Mouse (Mus musculus) liver, postnatal 0 days (tissue): ENCODE measurements around the gene Stk24. TPM values are rescaled to one million over a fixed set of nuclear protein-coding genes. Genes with fewer than 3 reads are reported as not detected.

Experiments used
- ATAC-seq: fragments of 200-750 bp; cut with Nextera tagmentation; 2 replicates; pipeline ENCODE4 v1.8.0; 2017; ENCODE audit warnings: mild to moderate bottlenecking, moderate library complexity
- DNase-seq: peaks from one replicate; pipeline ENCODE4 v3.0.0-alpha.2; 2016
- H3K27ac ChIP-seq: fragments of 300-500 bp; sonication (generic); 2 replicates; pipeline ENCODE4 v1.5.1; 2014; ENCODE audit warnings: antibody characterized with exemption, moderate library complexity, mild to moderate bottlenecking, low read depth
- H3K27me3 ChIP-seq: fragments of 300-500 bp; sonication (generic); 2 replicates; pipeline ENCODE4 v1.6.1; 2014; ENCODE audit warnings: low read length, control low read depth, mixed read lengths; ENCODE audit not compliant: insufficient read depth
- H3K36me3 ChIP-seq: fragments of 300-500 bp; sonication (generic); replicated peaks from 2 replicates; pipeline ENCODE4 v1.6.1; 2014; ENCODE audit warnings: mild to moderate bottlenecking, control low read depth, low read length, moderate library complexity, mixed read lengths; ENCODE audit not compliant: insufficient read depth
- H3K4me1 ChIP-seq: fragments of 300-500 bp; sonication (generic); 2 replicates; pipeline ENCODE4 v1.6.1; 2014; ENCODE audit warnings: antibody characterized with exemption, mild to moderate bottlenecking, control low read depth; ENCODE audit not compliant: insufficient read depth
- H3K4me2 ChIP-seq: fragments of 300-500 bp; sonication (generic); 2 replicates; pipeline ENCODE4 v1.6.1; 2014; ENCODE audit warnings: low read depth, mild to moderate bottlenecking, low read length, moderate library complexity, mixed read lengths
- H3K4me3 ChIP-seq: fragments of 300-500 bp; sonication (generic); 2 replicates; pipeline ENCODE4 v1.5.1; 2014; ENCODE audit warnings: low read depth, low read length
- H3K9ac ChIP-seq: fragments of 300-500 bp; sonication (generic); replicated peaks from 2 replicates; pipeline ENCODE4 v1.6.1; 2014; ENCODE audit warnings: mild to moderate bottlenecking, moderate library complexity
- H3K9me3 ChIP-seq: fragments of 300-500 bp; sonication (generic); 2 replicates; pipeline ENCODE4 v1.6.1; 2016; ENCODE audit warnings: mild to moderate bottlenecking, control low read depth, low read length, mixed read lengths
- CTCF ChIP-seq: sonication (generic); IDR thresholded peaks from 2 replicates; pipeline ENCODE4 v1.5.1; 2016; ENCODE audit warnings: antibody characterized with exemption, low read depth
- EP300 ChIP-seq: IDR thresholded peaks from 2 replicates; pipeline ENCODE4 v1.6.1; 2016; ENCODE audit warnings: antibody characterized with exemption, low read depth, mild to moderate bottlenecking
- WGBS: fragments of 180-500 bp; shearing (Covaris S2); extraction: QIAGEN DNeasy Blood & Tissue Kit; methylation state at CpG from one replicate; pipeline ENCODE4 v1.1.7; 2014; ENCODE audit not compliant: insufficient replicate concordance; 5-methylcytosine and 5-hydroxymethylcytosine counted together
- polyA plus RNA-seq: library from polyadenylated mRNA; unstranded; fragments of >200 nt; fragmentation: Nextera tagmentation; extraction: Ambion mirVana; gene quantifications from 2 replicates; pipeline ENCODE4 v1.2.1, GENCODE M21; 2015

Stk24 gene
- polyA plus RNA-seq, 1 experiment from 2014 or later = 19.3 TPM

GRCm38 (mm10) chr14:121246048-121246731 lies 133.6 kb downstream of the Stk24 start:
- Histone ChIP-seq H3K27me3 (no peaks in the 10 kb centered on the region), H3K9ac (no peak overlapping the region), H3K36me3 (peaks cover 12% of the 10 kb centered on the region; the same call in 1 of the 2 replicates), H3K4me1 (no peaks in the 10 kb centered on the region), H3K4me3 (no peak overlapping the region), H3K27ac (no peak overlapping the region), H3K9me3 (no peaks in the 10 kb centered on the region), H3K4me2 (no peak overlapping the region)
- WGBS = 76% methylated on average over 14 of the region's 14 CpGs
- ATAC-seq (no peak), DNase-seq (no peak)
- no peak for TF ChIP-seq EP300
- no peak for TF ChIP-seq CTCF

GRCm38 (mm10) chr14:121244104-121244503 lies 135.7 kb downstream of the Stk24 start:
- Histone ChIP-seq H3K4me3 (no peak overlapping the region), H3K4me1 (no peaks in the 10 kb centered on the region), H3K36me3 (peaks cover 18% of the 10 kb centered on the region; the same call in 1 of the 2 replicates), H3K27ac (no peak overlapping the region), H3K9ac (no peak overlapping the region), H3K27me3 (no peaks in the 10 kb centered on the region), H3K9me3 (no peaks in the 10 kb centered on the region), H3K4me2 (no peak overlapping the region)
- no peak for ATAC-seq
- 88% methylated on average over 15 of the region's 15 CpGs for WGBS
- DNase-seq = no peak
- no peak for TF ChIP-seq EP300
- no peak for TF ChIP-seq CTCF

- Histone ChIP-seq H3K4me1 (peaks cover 9% of the 10 kb centered on the region), H3K27ac (no peak overlapping the region), H3K27me3 (no peaks in the 10 kb centered on the region), H3K9ac (no peak overlapping the region), H3K9me3 (no peaks in the 10 kb centered on the region), H3K4me3 (no peak overlapping the region), H3K4me2 (no peak overlapping the region), H3K36me3 (peaks cover 18% of the 10 kb centered on the region; the same call in 1 of the 2 replicates)
- 63% methylated on average over 8 of the region's 8 CpGs for WGBS
- TF ChIP-seq CTCF (no peak), EP300 (no peak)
- no peak for ATAC-seq
- DNase-seq = no peak
Observed at GRCm38 (mm10) chr14:121239386-121239785, 140.4 kb downstream of the Stk24 start.

DNA sequence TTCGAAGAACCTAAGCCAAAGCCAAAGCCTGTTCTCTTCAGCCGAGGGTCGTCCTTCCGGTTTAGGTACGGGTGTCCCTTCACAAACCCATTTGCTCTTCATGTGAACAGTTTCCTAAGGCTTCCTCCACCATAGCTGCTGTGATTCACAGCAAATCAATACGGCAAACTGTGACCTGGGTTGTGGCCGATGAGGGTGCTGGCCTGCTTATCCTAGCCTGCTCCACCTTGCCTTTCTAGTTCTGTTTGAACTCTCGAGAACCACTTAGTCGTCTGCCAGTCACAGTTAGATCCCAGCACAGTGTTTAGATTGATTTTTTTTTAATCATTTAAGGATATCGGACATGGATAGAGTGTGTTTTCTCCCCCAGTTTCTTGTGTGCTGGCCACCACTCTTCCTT lies 141.1 kb downstream of the Stk24 start:
- WGBS = 55% methylated on average over 10 of the region's 10 CpGs
- Histone ChIP-seq H3K4me3 (no peak overlapping the region), H3K9ac (no peak overlapping the region), H3K27me3 (no peaks in the 10 kb centered on the region), H3K36me3 (peaks cover 14% of the 10 kb centered on the region; the same call in 1 of the 2 replicates), H3K4me1 (peaks cover 9% of the 10 kb centered on the region), H3K9me3 (no peaks in the 10 kb centered on the region), H3K27ac (no peak overlapping the region; the same call in 1 of the 2 replicates), H3K4me2 (no peak overlapping the region)
- ATAC-seq (peak; percentile 61; the same call in 1 of the 2 replicates), DNase-seq (no peak)
- TF ChIP-seq EP300 = no peak
- TF ChIP-seq CTCF = no peak

GRCm38 (mm10) chr14:121236736-121237135 lies 143.1 kb downstream of the Stk24 start:
- WGBS = 69% methylated on average over 4 of the region's 4 CpGs
- DNase-seq (no peak), ATAC-seq (no peak)
- Histone ChIP-seq H3K27me3 (no peaks in the 10 kb centered on the region), H3K4me3 (no peak overlapping the region), H3K36me3 (0 out of 2 replicates have a peak, but pooled peaks cover 6% of the 10 kb centered on the region), H3K9ac (no peak overlapping the region), H3K4me2 (no peak overlapping the region), H3K9me3 (no peaks in the 10 kb centered on the region), H3K4me1 (peaks cover 9% of the 10 kb centered on the region), H3K27ac (no peak overlapping the region)
- no peak for TF ChIP-seq EP300
- no peak for TF ChIP-seq CTCF

Other genes with a start within 250 kb of the Stk24 start
- gene Slc15a1, start 125.2 kb upstream of the Stk24 start, polyA plus RNA-seq = not detected in 2 replicates